Mouse (Mus musculus): ENCODE data around the gene Hoxd9.

The Hoxd9 gene

DNA sequence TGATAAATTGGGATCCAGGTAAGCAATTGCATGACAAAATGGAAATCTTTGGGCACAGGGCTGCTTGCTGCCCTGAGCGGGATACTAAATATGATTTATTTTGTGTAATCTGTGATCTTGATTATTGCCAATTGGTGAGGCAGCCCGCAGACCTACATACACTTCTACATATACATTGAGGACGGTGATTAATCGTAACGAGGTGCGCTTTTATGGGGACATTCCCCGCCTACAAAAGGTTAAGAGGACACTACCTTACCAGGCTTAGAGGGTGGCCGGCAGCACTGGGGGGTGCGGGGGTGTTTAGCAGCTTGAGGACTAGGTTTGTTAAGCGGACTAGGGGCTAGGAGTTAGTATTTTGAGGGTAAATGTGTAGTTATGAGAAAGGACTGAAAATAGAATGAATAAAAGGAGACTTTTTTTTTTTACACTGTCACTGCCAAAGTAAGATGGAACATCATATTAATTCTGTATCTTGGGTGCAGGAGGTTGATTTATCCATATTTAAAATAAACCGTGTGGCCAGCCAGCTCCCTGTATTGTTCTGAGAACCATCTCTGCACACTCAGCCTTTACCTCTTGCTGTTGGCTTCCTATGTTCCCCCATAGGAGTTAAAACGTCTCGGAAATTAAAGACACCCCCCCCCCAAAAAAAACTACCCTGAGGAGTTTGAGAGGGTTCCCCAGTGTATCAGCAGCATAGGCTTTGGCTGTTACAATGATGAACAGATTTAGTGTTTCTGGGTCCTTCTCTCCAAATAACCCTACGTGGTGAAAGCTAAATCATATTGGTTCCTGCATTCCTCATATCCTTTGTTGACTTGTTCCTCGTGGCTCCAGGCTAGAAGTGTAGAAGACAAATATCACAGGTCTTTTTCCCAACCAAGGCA, 39.4 kb downstream of the Hoxd9 start:
- in situ Hi-C loops (cut with MboI; ENCODE audit: unreplicated experiment in 2 of 2) = loop anchor here in 1 of 2 experiments (25.0 kb wide), 1 partner anchor 1275 kb away; no protein-coding TSS in a partner anchor

DNA sequence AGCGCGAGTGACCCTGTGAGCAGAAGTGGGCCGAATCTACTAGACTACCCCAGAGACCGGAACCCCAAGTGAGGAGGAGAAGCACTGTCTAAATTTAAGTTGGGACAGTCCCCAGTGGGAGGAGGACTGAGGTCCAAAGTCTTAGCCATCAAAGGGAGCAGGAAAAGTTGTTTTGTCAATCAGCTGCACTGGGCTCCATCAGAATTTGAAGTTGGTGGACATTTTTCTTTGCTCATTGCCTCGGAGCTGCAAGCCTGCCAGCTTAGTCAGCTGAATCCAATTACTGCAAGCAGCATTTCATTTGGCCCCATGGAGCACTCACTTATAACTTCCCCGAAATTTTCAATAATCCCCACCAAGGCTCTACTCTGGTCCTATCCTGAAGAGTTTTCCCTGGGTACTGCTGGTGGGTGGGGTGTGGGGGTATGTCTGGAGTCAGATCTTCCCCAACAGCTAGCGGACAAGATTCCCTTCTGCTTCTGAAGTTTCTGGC, 40.1 kb downstream of the Hoxd9 start:
- in situ Hi-C loops (cut with MboI; ENCODE audit: unreplicated experiment in 2 of 2) = loop anchor here in 1 of 2 experiments (25.0 kb wide), 1 partner anchor 1275 kb away; no protein-coding TSS in a partner anchor

DNA sequence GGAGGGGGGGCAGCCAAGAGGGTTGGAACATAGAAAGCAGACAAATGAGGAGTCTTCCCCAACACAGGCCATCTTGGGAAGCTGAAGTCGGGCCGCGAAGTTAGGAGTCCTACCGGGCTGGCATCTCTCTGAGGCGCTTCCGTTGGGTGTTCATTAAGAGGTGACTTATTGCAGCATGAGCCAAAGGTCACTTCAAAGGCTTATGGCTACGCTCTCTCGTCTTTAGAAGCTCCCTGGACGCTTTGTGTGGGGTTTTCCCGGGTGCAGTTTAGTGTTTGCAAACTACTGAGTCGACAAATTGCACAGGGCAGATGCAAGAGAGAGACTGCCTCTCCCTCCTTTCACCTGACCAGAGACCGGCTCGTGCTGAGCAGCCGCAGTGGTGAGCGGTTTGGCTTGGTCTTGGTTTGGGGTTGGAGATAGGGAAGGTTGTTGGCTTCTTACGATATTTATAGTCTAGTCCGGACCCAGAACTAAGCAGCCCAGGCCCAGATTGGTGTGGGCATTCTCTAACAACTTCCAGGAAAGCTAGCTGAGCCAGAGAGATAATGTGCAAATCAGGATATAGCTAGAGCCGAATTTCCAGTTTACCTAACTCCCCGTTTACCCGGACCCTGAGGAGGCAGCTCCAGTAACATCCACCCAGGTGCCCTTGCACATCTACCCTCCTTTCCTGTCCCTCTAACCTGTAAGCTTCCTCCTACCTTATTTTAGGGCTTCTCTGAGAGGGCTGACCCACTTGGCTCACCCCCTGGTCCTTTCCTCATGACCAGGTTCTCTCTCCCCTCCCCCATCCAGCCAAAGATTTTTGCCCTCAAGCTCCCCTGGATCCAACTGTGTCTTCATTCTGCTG, 41.3 kb downstream of the Hoxd9 start:
- in situ Hi-C loops (cut with MboI; ENCODE audit: unreplicated experiment in 2 of 2) = loop anchor here in 1 of 2 experiments (25.0 kb wide), 1 partner anchor 1273 kb away; no protein-coding TSS in a partner anchor

DNA sequence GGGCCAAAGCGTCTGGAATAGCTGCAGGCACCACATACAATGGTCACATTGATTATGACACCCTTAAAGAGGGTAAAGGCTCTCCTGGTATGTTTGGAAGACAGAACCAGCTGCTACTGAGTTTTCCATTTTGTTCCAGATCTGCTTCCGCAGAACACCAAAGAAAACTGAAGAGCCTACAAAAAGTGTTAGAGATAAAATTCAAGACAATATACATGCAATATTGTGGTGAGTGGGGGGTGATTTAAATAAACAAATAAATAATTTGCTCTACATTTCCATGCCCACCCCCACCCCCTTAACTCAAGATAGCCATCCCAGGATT, 41.9 kb downstream of the Hoxd9 start:
- in situ Hi-C loops (cut with MboI; ENCODE audit: unreplicated experiment in 2 of 2) = loop anchor here in 1 of 2 experiments (25.0 kb wide), 1 partner anchor 1273 kb away; no protein-coding TSS in a partner anchor

DNA sequence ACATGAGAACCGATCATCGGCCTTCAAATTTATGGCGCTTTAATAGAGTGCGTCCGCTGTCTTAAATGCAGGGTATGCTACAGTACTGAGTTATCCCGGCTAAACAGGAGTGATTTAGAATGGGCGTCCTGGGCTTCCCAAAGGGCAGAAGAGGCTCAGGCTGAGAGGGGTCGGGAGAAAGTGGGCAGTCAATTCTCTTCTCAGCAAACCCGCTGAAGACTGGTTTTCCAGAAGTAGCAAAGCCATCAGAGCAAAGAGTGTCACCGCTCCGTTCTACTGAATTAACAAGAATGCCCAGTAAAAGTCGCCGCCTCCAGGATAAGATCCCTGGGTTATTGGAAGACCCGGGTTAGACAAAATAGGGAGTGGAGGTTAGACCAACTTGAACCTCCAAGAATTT, 42.3 kb downstream of the Hoxd9 start:
- in situ Hi-C loops (cut with MboI; ENCODE audit: unreplicated experiment in 2 of 2) = loop anchor here in 1 of 2 experiments (25.0 kb wide), 1 partner anchor 1272 kb away; no protein-coding TSS in a partner anchor

DNA sequence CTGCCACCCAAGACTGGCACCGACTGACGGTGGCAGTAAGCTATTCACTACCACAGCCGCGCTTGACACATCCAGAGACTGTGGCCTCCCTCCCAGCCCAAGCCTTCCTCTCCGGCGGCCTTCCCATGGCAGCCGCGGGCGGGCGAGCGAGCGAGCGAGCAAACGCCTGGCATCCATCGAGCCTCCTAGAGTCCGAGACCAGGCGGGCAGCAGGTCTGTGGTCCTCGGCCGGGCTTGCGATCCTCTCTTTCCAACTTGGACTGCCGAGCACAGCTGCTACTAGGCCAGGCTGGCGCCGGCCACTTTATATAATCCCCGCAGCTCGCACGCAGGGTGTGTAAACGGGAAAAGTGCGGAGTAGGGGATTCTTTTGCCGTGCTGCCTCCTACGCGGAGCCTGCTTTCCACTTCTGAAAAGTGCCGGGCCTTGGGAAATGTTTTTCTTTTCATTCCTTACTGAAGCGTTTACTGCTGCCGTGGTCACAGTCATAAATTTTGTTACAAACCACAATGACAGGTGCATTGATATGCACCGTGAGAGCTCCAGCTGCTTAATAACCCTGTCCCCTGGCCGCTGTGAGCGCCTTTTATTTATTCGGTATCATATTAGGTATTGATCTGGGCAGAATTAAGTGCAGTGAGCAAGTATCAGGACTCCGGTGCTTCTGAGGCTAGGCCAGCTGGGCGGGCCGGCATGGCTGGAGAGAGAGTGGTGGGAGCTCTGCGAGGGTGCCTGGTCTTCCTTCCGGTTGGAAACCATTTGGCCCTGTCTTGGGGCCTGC, 43.0 kb downstream of the Hoxd9 start:
- in situ Hi-C loops (cut with MboI; ENCODE audit: unreplicated experiment in 2 of 2) = loop anchor here in 1 of 2 experiments (25.0 kb wide), 1 partner anchor 1272 kb away; no protein-coding TSS in a partner anchor

DNA sequence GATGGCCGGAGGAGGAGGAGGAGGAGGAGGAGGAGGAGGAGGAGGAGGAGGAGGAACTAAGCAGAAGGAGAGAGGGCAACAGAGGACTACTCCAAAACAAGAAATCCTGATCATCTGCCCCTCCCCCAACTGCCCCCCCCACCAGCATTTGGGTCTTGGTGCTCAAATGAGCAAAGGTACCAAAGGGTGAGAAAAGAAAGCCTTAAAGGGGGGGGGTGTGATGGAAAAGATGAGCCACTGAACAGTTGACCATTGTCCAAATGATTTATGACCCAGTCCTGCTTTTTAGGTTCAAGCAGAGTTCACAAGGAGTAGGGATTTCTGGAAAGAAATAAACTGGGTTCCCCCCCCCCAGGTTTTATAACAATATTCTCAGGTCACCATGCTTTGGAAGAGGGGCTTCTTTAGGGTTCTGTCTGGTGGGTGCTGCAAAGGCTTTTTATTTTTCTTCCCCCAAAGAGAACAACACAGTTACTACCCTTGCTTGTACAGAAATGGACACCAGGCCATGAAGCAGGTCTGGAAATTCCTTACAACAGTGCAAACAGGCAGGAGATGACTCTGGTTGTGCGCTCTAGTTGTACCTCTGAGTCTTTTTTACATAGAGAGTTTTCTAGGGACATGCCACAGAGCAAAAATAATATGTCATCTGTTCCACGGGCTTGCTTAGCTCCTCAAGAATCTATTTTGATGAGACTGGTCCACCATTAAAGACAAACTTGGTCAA, 43.9 kb downstream of the Hoxd9 start:
- in situ Hi-C loops (cut with MboI; ENCODE audit: unreplicated experiment in 2 of 2) = loop anchor here in 1 of 2 experiments (25.0 kb wide), 1 partner anchor 1271 kb away; no protein-coding TSS in a partner anchor

DNA sequence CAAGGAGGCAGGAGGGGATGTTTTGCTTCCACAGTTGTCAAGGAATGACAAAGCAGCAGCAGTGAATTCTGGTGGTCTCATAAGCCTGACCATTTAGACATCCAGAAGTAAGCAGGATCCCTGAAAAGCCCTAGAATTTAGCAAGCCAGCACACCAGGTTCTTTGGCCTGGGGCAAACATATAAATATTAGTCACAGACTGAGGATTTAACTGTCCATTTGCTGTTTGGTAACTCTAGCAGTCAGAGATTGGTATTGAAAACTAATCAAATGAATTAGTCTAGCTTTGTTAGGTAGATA, 44.4 kb downstream of the Hoxd9 start:
- in situ Hi-C loops (cut with MboI; ENCODE audit: unreplicated experiment in 2 of 2) = loop anchor here in 1 of 2 experiments (25.0 kb wide), 1 partner anchor 1270 kb away; no protein-coding TSS in a partner anchor

DNA sequence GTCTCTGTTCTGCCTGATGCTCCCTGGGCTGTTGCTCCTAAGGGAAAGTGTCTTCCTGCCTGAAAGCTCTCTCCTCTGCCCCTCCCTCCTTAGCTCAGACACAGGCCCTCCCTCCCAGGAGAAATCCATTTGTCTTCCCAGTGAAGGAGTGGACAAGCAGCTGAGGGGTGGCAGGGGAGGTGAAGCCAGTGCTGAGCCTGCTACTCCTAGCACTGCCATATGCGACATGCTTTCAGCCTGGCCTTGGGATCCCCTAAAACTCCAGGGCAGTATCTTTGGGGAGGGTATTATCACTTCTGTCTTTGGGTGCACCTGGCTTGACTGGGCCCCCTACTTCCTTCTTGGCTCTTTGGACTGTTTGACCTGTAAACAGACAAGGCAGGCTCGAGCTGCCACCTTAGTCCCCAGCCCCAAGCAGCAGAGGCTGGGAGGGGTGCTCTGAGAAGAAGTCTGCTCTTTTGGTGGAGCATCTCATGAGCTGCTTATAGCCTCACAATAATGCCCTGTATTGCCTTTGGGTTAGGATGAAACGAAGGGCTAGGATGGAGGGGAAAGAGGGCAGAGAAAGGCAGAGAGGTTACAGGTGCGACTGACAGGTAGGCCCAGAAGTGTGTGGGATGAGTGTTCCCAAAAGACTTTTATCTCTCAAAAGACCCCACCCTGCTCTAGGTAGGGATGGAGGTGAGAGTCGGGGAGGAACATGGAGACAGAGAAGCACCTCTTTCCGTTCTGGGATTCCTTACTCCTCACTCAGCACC, 48.2 kb downstream of the Hoxd9 start:
- in situ Hi-C loops (cut with MboI; ENCODE audit: unreplicated experiment in 2 of 2) = loop anchor here in 1 of 2 experiments (25.0 kb wide), 1 partner anchor 1267 kb away; no protein-coding TSS in a partner anchor

DNA sequence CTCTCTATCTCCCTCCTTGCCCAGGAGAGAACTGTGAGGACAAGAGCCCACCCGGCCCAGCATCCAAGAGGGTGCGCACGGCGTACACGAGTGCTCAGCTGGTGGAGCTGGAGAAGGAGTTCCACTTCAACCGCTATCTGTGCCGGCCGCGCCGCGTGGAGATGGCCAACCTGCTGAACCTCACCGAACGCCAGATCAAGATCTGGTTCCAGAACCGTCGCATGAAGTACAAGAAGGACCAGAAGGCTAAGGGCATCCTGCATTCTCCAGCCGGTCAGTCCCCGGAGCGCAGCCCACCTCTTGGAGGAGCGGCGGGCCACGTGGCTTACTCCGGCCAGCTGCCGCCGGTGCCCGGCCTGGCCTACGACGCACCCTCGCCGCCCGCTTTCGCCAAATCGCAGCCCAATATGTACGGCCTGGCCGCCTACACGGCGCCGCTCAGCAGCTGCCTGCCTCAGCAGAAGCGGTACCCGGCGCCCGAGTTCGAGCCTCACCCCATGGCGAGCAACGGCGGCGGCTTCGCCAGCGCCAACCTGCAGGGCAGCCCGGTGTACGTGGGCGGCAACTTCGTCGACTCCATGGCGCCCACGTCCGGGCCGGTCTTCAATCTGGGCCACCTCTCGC, 48.9 kb downstream of the Hoxd9 start:
- in situ Hi-C loops (cut with MboI; ENCODE audit: unreplicated experiment in 2 of 2) = loop anchor here in 1 of 2 experiments (25.0 kb wide), 1 partner anchor 1266 kb away; no protein-coding TSS in a partner anchor

DNA sequence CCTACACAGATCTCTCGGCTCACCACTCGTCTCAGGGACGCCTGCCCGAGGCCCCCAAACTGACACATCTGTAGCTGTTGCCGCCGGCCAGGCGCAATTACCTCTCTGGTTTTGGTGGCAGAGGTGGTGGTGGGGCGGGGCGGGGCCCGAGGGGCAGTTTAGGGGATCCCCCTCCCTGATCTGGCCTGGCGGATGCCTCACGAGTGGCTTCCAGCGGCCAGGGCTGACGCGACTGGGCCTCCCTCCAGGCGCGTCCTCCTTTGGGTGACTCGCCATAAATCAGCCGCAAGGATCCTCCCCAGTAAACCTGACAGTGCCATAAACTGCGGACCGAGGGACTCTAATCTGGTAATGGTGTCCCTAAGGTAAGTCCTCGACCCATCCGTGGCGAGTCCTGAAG, 49.5 kb downstream of the Hoxd9 start:
- in situ Hi-C loops (cut with MboI; ENCODE audit: unreplicated experiment in 2 of 2) = loop anchor here in 1 of 2 experiments (25.0 kb wide), 1 partner anchor 1265 kb away; no protein-coding TSS in a partner anchor

DNA sequence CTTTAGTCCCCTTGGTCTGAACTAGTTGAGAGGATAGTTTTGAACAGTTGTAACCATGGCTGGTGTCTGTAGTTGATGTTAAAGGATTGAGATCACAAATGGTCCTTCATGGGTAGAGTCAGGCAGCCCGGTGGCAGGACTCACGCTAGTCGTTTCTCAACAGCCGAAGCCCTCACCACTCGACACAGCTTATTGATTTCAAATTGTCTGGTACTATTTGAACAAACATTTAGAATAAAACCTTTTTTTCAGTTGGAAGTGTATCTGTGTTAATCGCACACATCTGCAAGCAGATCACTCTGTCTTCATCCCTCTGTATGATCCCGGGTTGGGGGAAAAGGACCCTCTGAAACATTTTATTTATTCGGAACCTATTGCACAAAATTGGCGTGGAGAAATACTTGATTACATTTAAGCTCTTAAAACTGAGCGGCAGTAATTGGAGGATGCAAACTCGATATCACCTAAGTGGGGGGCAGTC, 50.2 kb downstream of the Hoxd9 start:
- in situ Hi-C loops (cut with MboI; ENCODE audit: unreplicated experiment in 2 of 2) = loop anchor here in 1 of 2 experiments (25.0 kb wide), 1 partner anchor 1265 kb away; no protein-coding TSS in a partner anchor

DNA sequence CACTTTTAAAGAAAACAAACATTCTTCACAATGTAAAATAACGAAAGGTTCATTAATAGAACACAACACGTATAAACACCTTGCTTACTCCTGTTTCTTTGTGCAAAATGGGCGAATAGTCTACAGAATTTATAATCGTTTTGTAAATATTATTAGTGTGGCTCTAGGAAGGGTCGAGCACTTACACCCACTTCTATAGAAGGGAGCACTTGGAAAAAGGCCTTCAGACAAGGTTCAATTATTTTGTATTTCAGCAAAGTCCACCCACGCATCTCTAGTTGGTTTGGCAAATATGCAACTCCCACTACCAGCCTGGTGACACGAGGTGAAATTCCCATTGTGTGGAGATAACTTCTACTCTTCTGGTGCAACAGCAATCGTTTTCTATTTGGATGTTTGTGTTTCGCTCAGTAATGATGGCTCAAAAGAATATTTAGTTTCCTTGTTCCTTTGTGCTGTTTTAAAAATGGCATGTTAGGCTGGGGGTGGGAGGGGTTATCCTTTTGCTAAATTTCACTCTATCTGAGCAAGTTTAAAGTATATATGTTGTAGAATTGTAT, 51.0 kb downstream of the Hoxd9 start:
- in situ Hi-C loops (cut with MboI; ENCODE audit: unreplicated experiment in 2 of 2) = loop anchor here in 1 of 2 experiments (25.0 kb wide), 1 partner anchor 1264 kb away; no protein-coding TSS in a partner anchor

DNA sequence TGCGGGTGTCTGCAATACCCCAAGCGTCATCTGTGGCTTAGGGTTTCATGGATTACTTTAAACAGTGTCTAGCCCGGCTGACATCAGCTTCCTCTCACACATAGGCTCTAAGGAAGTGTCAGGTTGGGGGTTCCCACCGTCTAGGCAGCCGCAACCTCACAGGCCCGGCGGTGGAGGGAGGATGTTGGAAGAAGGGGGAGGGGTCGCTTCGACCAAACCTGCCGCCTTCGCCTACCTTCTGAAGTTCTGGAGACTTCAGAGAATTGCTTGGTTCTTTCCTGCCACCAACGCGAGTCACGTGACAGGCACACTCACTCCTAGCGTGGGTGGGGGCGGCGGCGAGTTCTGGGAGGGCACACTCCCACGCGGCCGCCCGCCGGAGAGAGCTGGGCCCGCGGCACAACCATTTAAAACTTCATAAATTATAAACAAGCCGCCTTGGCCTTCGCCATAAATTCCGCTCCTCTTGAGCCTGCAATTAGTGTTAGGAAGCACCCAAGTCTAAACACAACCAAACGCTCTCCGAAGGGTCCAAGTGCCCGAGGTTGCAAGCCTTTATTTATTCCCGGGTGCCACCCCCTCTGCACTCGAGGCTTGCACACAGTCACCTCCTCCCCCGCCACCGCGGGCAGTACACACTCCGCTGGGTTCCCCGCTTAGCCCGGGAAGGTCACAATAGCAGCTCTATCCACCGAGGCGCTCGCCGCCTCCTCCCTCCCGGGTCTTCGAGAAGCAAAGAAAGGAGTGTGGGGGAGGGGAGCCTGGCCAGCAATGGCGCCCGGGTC, 52.0 kb downstream of the Hoxd9 start:
- in situ Hi-C loops (cut with MboI; ENCODE audit: unreplicated experiment in 2 of 2) = loop anchor here in 1 of 2 experiments (25.0 kb wide), 1 partner anchor 1263 kb away; no protein-coding TSS in a partner anchor
